Mouse (Mus musculus): Measurements from ENCODE around the gene Plekha4.

GRCm38 (mm10) chr7:45549641-45550436, 23.7 kb downstream of the Plekha4 start:
- TF ChIP-seq CTCF (IDR thresholded peaks at IDR 0.05; ENCODE audit: borderline replicate concordance, control insufficient read depth, extremely low read depth, insufficient read depth, low read length, poor library complexity) (no peak), POLR2A (IDR thresholded peaks at IDR 0.05; ENCODE audit: control insufficient read depth, extremely low read depth, insufficient read depth, low read length, poor library complexity) (no peak)
